ENCODE assay signal across 8 mouse cellular contexts in genomic region chr17:35994175-35994878, GRCm38 (mm10). TPM values are rescaled to one million over a fixed set of nuclear protein-coding genes. Genes with fewer than 3 reads are reported as not detected.
A peak's percentile ranks its signal among the peaks of the same experiment; 100 is the strongest.
DNase-seq lines count a peak whose midpoint lies in the region; ATAC-seq lines count a peak whose summit lies in the region.

No protein-coding gene starts in this region.

- intact Hi-C loops in gastrocnemius, postnatal 14 days (cut with DNase I; ENCODE audit: low total_unique reads), result no loop called here
- intact Hi-C loops in left cerebral cortex, postnatal 10 days (cut with DNase I), result loop anchor here (10.0 kb wide), 1 partner anchor 50 kb away; the partner anchor contains the start of genes Gm6034 and H2-T22

- peak; percentile 71 for DNase-seq in adrenal gland, adult 18-20 months (ENCODE audit: low spot score in 2 of 2)
- peak; percentile 91 for DNase-seq in embryo, embryonic 10.5 days (ENCODE audit: low spot score)
- DNase-seq in gastrocnemius, postnatal 14 days, result peak; percentile 81
- peak; percentile 79 to 86 for DNase-seq in left cerebral cortex, postnatal 10 days (ENCODE audit: extremely low spot score in 1 of 2, low spot score in 2 of 2)
- DNase-seq in right cerebral cortex, postnatal 14 days, result peak; percentile 78
- DNase-seq in urinary bladder, postnatal 4 days (ENCODE audit: low spot score in 2 of 2), result peak; percentile 68 to 70

- ATAC-seq in inflammation-experienced regulatory T-cells, adult 6 months, result peak; percentile 18
- peak; percentile 54 for ATAC-seq in megakaryocyte progenitor cell, adult 5-6 weeks (replicated peaks; ENCODE audit: poor library complexity)

RNA-seq across cellular contexts. Expression of gene Prr3, which starts 14.3 kb away (rescaled TPM):
- total RNA-seq in adrenal gland, adult 18-20 months (2021), result 10 to 100 TPM; 17.5 to 22.8 TPM
- 1 to 10 TPM; 4.2 to 5.0 TPM for total RNA-seq in gastrocnemius, postnatal 14 days (2021)
- polyA plus RNA-seq in inflammation-experienced regulatory T-cells, adult 6 months (2017; shearing (Covaris generic)), result 10 to 100 TPM; 13.8 to 22.0 (median 19.8) TPM
- 10 to 100 TPM; 64.3 to 66.3 TPM for total RNA-seq in left cerebral cortex, postnatal 10 days (2021)
- total RNA-seq in megakaryocyte progenitor cell, adult 5-6 weeks (2015), result 18.5 and 20.3 TPM in 2 replicates
- total RNA-seq in megakaryocyte progenitor cell, adult 5-6 weeks (2017), result 11.9 and 13.3 TPM in 2 replicates

RNA-seq across cellular contexts. Expression of gene Gnl1, which starts 14.7 kb away (rescaled TPM):
- 10 to 100 TPM; 47.9 to 55.9 TPM for total RNA-seq in adrenal gland, adult 18-20 months (2021)
- total RNA-seq in gastrocnemius, postnatal 14 days (2021), result 10 to 100 TPM; 16.3 to 19.0 TPM
- 1 to 10 TPM; 7.6 to 9.2 (median 8.8) TPM for polyA plus RNA-seq in inflammation-experienced regulatory T-cells, adult 6 months (2017; shearing (Covaris generic))
- total RNA-seq in left cerebral cortex, postnatal 10 days (2021), result 100 to 1,000 TPM; 133 to 141 TPM
- total RNA-seq in megakaryocyte progenitor cell, adult 5-6 weeks (2015), result 10.0 and 12.4 TPM in 2 replicates
- 18.5 and 27.3 TPM in 2 replicates for total RNA-seq in megakaryocyte progenitor cell, adult 5-6 weeks (2017)

RNA-seq across cellular contexts. Expression of gene Abcf1, which starts 24.8 kb away (rescaled TPM):
- 10 to 100 TPM; 80.0 to 95.8 TPM for total RNA-seq in adrenal gland, adult 18-20 months (2021)
- total RNA-seq in gastrocnemius, postnatal 14 days (2021), result 10 to 100 TPM; 64.1 to 66.7 TPM
- 100 to 1,000 TPM; 113 to 143 (median 123) TPM for polyA plus RNA-seq in inflammation-experienced regulatory T-cells, adult 6 months (2017; shearing (Covaris generic))
- 10 to 100 TPM; 73.5 to 78.0 TPM for total RNA-seq in left cerebral cortex, postnatal 10 days (2021)
- 46.1 and 50.1 TPM in 2 replicates for total RNA-seq in megakaryocyte progenitor cell, adult 5-6 weeks (2015)
- 150 and 251 TPM in 2 replicates for total RNA-seq in megakaryocyte progenitor cell, adult 5-6 weeks (2017)

RNA-seq across cellular contexts. Expression of gene H2-T24, which starts 26.0 kb away (rescaled TPM):
- 1 to 10 TPM; 7.5 to 8.1 TPM for total RNA-seq in adrenal gland, adult 18-20 months (2021)
- under 1 TPM; 0.62 to 0.93 TPM for total RNA-seq in gastrocnemius, postnatal 14 days (2021)
- polyA plus RNA-seq in inflammation-experienced regulatory T-cells, adult 6 months (2017; shearing (Covaris generic)), result 10 to 100 TPM; 26.0 to 35.7 (median 32.8) TPM
- under 1 TPM; 0.49 to 0.57 TPM for total RNA-seq in left cerebral cortex, postnatal 10 days (2021)
- total RNA-seq in megakaryocyte progenitor cell, adult 5-6 weeks (2015), result 2.5 and 2.7 TPM in 2 replicates
- total RNA-seq in megakaryocyte progenitor cell, adult 5-6 weeks (2017), result 12.6 and 13.0 TPM in 2 replicates

RNA-seq across cellular contexts. Expression of gene H2-T23, which starts 38.3 kb away (rescaled TPM):
- 100 to 1,000 TPM in 1 of 2 experiments, 10 to 100 TPM in 1; 68.0 to 139 TPM for total RNA-seq in adrenal gland, adult 18-20 months (2021)
- total RNA-seq in gastrocnemius, postnatal 14 days (2021), result 1 to 10 TPM; 6.4 to 7.7 TPM
- polyA plus RNA-seq in inflammation-experienced regulatory T-cells, adult 6 months (2017; shearing (Covaris generic)), result 1,000 to 10,000 TPM in 1 of 3 experiments, 100 to 1,000 TPM in 2; 834 to 1,491 (median 990) TPM
- 1 to 10 TPM; 2.3 to 2.7 TPM for total RNA-seq in left cerebral cortex, postnatal 10 days (2021)
- 57.1 and 77.2 TPM in 2 replicates for total RNA-seq in megakaryocyte progenitor cell, adult 5-6 weeks (2015)
- 65.6 and 67.5 TPM in 2 replicates for total RNA-seq in megakaryocyte progenitor cell, adult 5-6 weeks (2017)

Comparison
In these comparisons a context has a peak if more than half of its experiments do, and no peak if none do; other contexts are left out.
1. Peak in every context shown above with its lines: DNase-seq and ATAC-seq.